Mouse (Mus musculus) E14TG2a.4 (cell line): ENCODE results near the gene Sf3b4.

Source experiments
- CTCF ChIP-seq: conservative IDR thresholded peaks from 2 replicates; pipeline ENCODE4 v1.5.1; 2014; ENCODE audit warnings: low read length
- POU5F1 ChIP-seq: IDR thresholded peaks from 2 replicates; pipeline ENCODE4 v1.6.1; 2014; ENCODE audit warnings: low read length, borderline replicate concordance

DNA sequence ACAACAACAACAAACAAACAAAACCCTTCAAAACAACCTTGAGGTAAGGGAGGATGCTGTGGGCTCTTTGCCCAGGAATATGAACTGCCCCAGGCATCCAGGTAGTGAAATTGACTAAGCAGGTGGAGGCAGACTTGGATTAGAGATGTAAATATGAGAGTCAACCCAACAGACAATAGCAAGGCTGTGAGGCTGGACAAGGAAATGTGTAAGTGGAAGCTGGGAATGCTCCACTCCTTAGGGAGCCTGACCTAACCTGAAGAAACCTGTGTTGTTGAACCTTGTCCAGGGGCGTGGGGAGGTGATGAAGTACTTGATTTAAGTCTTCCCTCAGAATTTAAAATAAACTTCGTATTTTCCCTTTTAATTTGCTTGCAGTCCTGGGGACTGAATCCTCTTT, 6.8 kb downstream of the Sf3b4 start:
- TF ChIP-seq CTCF (no peak), POU5F1 (no peak)
